Mouse (Mus musculus): ENCODE measurements around the gene Paox. TPM values are rescaled to one million over a fixed set of nuclear protein-coding genes. Genes with fewer than 3 reads are reported as not detected.

Paox gene
- polyA plus RNA-seq, 1 experiment from 2014 or later, result 22.9 TPM

DNA sequence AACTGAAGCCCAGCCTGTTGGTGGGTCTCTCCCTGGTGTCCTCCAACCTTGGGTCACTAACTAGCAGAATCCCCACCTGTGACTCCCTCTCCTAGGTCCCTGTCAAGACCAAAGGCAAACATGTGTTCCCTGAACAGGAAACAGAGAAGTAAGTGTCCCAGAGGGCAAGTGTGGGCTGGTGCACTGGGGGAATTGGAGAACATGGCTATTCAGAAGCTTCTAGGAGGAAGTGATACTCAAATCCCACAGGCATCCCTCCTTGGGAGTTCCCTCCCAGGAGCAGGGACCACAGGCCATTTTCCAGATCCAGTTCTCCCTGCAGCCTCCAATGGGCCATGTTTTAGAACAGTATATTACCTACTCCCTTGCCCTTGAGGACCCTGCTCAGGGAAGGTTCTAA lies 19.5 kb upstream of the Paox start:
- no peak for TF ChIP-seq CTCF (IDR thresholded peaks at IDR 0.05; ENCODE audit: low read depth)

GRCm38 (mm10) chr7:140098466-140098865 lies 17.1 kb upstream of the Paox start:
- Histone ChIP-seq H3K36me3 (ENCODE audit: insufficient read depth, low read length) (no peaks in the 10 kb centered on the region), H3K4me1 (replicated peaks; ENCODE audit: insufficient read depth, low read length) (peaks cover 4% of the 10 kb centered on the region; the same call in 1 of the 2 replicates), H3K27ac (no peak overlapping the region), H3K9me3 (replicated peaks; ENCODE audit: low read length) (no peaks in the 10 kb centered on the region), H3K27me3 (ENCODE audit: insufficient read depth, low read length) (no peaks in the 10 kb centered on the region), H3K4me2 (ENCODE audit: low read length) (no peak overlapping the region), H3K9ac (ENCODE audit: low read depth, low read length) (no peak overlapping the region), H3K4me3 (replicated peaks; ENCODE audit: low read depth, low read length) (no peak overlapping the region)
- no peak for TF ChIP-seq CTCF (IDR thresholded peaks at IDR 0.05; ENCODE audit: low read depth)
- ATAC-seq (replicated peaks; ENCODE audit: low FRiP score, low read depth) (no peak), DNase-seq (ENCODE audit: low spot score) (no peak)
- WGBS, result 88% methylated on average over 1 of the region's 1 CpGs

More for the DNA sequence above, 19.5 kb upstream of the Paox start:
- Histone ChIP-seq H3K4me2 (ENCODE audit: low read length) (no peak overlapping the region), H3K4me3 (replicated peaks; ENCODE audit: low read depth, low read length) (no peak overlapping the region), H3K4me1 (replicated peaks; ENCODE audit: insufficient read depth, low read length) (no peaks in the 10 kb centered on the region; the same call in 1 of the 2 replicates), H3K36me3 (ENCODE audit: insufficient read depth, low read length) (no peaks in the 10 kb centered on the region), H3K27ac (no peak overlapping the region), H3K27me3 (ENCODE audit: insufficient read depth, low read length) (no peaks in the 10 kb centered on the region), H3K9ac (ENCODE audit: low read depth, low read length) (no peak overlapping the region), H3K9me3 (replicated peaks; ENCODE audit: low read length) (no peaks in the 10 kb centered on the region)
- DNase-seq (ENCODE audit: low spot score) (no peak), ATAC-seq (replicated peaks; ENCODE audit: low FRiP score, low read depth) (no peak)

- Histone ChIP-seq H3K4me3 (replicated peaks; ENCODE audit: low read depth, low read length) (peak overlapping the region; percentile 48), H3K36me3 (ENCODE audit: insufficient read depth, low read length) (0 out of 2 replicates have a peak, but pooled peaks cover 12% of the 10 kb centered on the region), H3K27me3 (ENCODE audit: insufficient read depth, low read length) (no peaks in the 10 kb centered on the region), H3K4me2 (ENCODE audit: low read length) (peak overlapping the region; percentile 67), H3K4me1 (replicated peaks; ENCODE audit: insufficient read depth, low read length) (peaks cover 4% of the 10 kb centered on the region; the same call in 1 of the 2 replicates), H3K9me3 (replicated peaks; ENCODE audit: low read length) (no peaks in the 10 kb centered on the region), H3K27ac (peak overlapping the region; percentile 68; the same call in 1 of the 2 replicates), H3K9ac (ENCODE audit: low read depth, low read length) (peak overlapping the region; percentile 59; the same call in 1 of the 2 replicates)
- TF ChIP-seq CTCF (IDR thresholded peaks at IDR 0.05; ENCODE audit: low read depth), result no peak
- DNase-seq (ENCODE audit: low spot score) (no peak), ATAC-seq (replicated peaks; ENCODE audit: low FRiP score, low read depth) (no peak)
- 77% methylated on average over 10 of the region's 10 CpGs for WGBS
These were observed 14.1 kb upstream of the Paox start for GRCm38 (mm10) chr7:140101498-140101897.

DNA sequence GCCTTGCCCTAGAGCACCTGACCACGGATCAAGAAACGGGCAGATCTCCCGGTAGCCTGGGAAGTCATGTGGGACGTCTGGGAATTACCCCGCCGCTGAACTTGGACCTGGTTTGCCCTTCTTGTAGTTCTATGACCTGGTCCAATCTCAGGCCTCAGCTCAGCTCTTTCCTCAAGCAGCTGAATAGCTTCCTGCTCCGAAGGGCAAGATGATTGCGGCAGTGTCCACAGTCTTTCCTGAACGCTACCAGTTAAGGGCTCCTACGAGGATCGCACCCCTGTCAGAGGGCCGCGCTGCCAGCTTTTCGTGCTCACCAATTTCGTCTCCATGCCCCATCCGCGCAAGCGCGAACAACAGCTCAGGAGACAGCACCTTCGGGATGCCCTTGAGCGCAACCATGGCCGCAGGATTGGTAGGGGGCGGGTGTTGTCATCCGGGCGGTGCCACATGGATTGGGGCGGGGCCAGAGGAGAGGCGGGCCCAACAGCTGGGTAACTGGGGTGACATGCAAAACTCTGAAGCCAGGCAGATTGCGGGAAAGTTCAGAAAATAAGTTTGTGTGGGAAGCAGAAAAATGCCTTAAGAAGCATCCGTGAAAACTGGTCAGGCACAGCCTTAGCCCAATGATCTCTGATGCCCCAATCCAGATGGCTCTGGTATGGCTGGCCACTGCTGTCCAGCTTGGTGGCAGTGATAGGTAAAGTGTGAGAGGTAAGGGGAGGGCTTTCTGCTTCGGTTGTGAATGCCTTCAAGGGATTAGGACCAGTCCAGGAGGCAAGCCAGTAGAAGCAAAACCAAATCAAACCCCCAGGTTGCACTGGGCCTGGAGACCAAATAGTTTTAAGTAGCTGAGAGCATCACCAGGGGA lies 13.4 kb upstream of the Paox start, which contains the start of gene Fuom:
Fuom (minus strand) TSS at position 449 of the 868 bp plus-strand sequence.
- H3K4me3 ChIP-seq (replicated peaks; ENCODE audit: low read depth, low read length), result peak within 1 kb of the TSS; percentile 48
- no peak for TF ChIP-seq CTCF (IDR thresholded peaks at IDR 0.05; ENCODE audit: low read depth)
- H3K27ac ChIP-seq, result peak within 1 kb of the TSS; percentile 68
- 0 out of 2 replicates have a peak, but pooled peaks cover 15% of the 10 kb centered on the region for H3K36me3 ChIP-seq (ENCODE audit: insufficient read depth, low read length)
- H3K4me2 ChIP-seq (ENCODE audit: low read length), result peak within 1 kb of the TSS; percentile 67
- H3K9ac ChIP-seq (ENCODE audit: low read depth, low read length), result peak within 1 kb of the TSS; percentile 59; the same call in 1 of the 2 replicates
- H3K27me3 ChIP-seq (ENCODE audit: insufficient read depth, low read length), result no peaks in the 10 kb centered on the region
- under 1% methylated on average over 30 of the region's 30 CpGs for WGBS
- H3K9me3 ChIP-seq (replicated peaks; ENCODE audit: low read length), result no peaks in the 10 kb centered on the region
- ATAC-seq (replicated peaks; ENCODE audit: low FRiP score, low read depth), result peak; percentile 93
- H3K4me1 ChIP-seq (replicated peaks; ENCODE audit: insufficient read depth, low read length), result peaks cover 4% of the 10 kb centered on the region; the same call in 1 of the 2 replicates
- DNase-seq (ENCODE audit: low spot score), result peak; percentile 88

DNA sequence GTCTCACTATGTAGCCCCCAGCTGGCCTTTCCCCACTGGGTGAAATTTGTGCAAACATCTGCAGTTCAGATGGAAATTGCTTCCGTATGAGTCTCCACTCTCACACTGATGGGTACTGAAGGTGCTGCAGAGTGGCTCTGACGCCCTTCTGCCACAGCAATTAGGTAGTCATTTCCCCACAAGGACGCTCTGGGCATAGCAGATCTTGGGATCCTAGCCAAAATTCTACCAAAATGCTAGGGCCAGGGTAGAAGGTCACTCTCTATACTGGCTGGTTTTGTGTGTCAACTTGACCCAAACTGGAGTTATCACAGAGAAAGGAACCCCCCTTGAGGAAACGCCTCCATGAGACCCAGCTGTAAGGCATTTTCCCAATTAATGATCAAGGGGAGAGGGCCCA lies 11.6 kb upstream of the Paox start:
- Histone ChIP-seq H3K27me3 (ENCODE audit: insufficient read depth, low read length) (no peaks in the 10 kb centered on the region), H3K27ac (no peak overlapping the region), H3K36me3 (ENCODE audit: insufficient read depth, low read length) (peaks cover 31% of the 10 kb centered on the region), H3K4me3 (replicated peaks; ENCODE audit: low read depth, low read length) (no peak overlapping the region), H3K4me2 (ENCODE audit: low read length) (no peak overlapping the region), H3K9ac (ENCODE audit: low read depth, low read length) (no peak overlapping the region), H3K4me1 (replicated peaks; ENCODE audit: insufficient read depth, low read length) (peaks cover 4% of the 10 kb centered on the region; the same call in 1 of the 2 replicates), H3K9me3 (replicated peaks; ENCODE audit: low read length) (no peaks in the 10 kb centered on the region)
- WGBS, result 71% methylated on average over 4 of the region's 4 CpGs
- DNase-seq (ENCODE audit: low spot score), result no peak
- ATAC-seq (replicated peaks; ENCODE audit: low FRiP score, low read depth), result no peak
- no peak for TF ChIP-seq CTCF (IDR thresholded peaks at IDR 0.05; ENCODE audit: low read depth)

DNA sequence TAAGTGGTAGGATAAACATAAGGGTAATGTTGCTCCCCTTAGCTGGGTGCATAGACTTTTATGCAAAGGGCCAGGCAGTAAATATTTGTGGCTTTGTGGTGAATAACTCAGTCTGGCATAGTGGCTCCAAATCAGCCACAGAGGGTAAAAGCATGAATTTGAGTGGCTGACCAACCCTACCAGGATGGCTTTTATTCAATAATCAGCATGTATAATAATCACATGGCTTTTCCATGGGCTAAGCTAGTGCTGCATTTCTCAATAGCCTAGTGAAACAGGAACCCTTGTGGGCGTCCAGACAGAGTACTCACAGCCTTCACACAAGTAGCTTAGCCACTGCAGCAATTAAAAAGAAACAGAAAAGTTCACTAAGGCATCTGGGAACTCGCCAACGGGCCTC lies 3.7 kb upstream of the Paox start:
- peaks cover 53% of the 10 kb centered on the region for H3K36me3 ChIP-seq (ENCODE audit: insufficient read depth, low read length)
- no peaks in the 10 kb centered on the region; the same call in 1 of the 2 replicates for H3K4me1 ChIP-seq (replicated peaks; ENCODE audit: insufficient read depth, low read length)
- no peak for ATAC-seq (replicated peaks; ENCODE audit: low FRiP score, low read depth)
- no peak overlapping the region for H3K9ac ChIP-seq (ENCODE audit: low read depth, low read length)
- no peak overlapping the region for H3K4me2 ChIP-seq (ENCODE audit: low read length)
- 71% methylated on average over 3 of the region's 3 CpGs for WGBS
- H3K27ac ChIP-seq, result no peak overlapping the region
- DNase-seq (ENCODE audit: low spot score), result no peak
- H3K9me3 ChIP-seq (replicated peaks; ENCODE audit: low read length), result no peaks in the 10 kb centered on the region
- no peak for TF ChIP-seq CTCF (IDR thresholded peaks at IDR 0.05; ENCODE audit: low read depth)
- H3K27me3 ChIP-seq (ENCODE audit: insufficient read depth, low read length), result no peaks in the 10 kb centered on the region
- H3K4me3 ChIP-seq (replicated peaks; ENCODE audit: low read depth, low read length), result no peak overlapping the region

Measured in kidney, postnatal 0 days (tissue).